Mouse (Mus musculus): Measurements from ENCODE around the gene Dmap1.

DNA sequence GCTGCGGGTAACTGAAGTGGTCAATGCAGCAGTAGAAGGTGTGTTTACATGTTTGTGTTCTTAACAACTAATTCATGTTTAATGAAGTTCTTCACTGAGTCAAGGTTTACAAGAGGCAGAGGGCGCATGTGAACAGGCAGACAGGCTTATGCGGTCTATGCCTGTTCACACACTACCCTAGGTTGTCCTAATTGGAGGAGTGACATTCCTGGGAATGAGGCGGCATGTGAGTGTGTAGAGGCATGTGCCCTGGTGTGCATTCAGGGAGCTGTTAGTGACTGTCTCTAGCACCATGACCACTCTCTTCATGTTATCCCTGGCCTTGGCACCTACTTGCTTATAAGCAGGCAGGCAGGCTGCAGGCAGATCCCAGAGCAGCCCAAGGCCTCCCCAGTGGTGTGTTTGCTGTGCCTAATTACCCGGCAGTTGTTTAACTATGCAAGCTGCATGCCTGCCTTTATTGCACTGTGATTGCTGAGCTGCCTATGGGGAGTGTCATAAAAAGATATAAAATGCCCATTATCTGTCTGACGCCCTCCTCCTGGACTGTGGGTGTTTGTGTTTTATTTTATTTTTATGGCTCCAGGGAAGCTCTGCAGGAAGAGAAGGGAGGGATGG lies 51.9 kb downstream of the Dmap1 start:
- TF ChIP-seq POLR2A (IDR thresholded peaks at IDR 0.05; ENCODE audit: borderline replicate concordance, low read depth, low read length) (no peak), CTCF (IDR thresholded peaks at IDR 0.05; ENCODE audit: low read depth, low read length) (no peak)
